Mouse (Mus musculus): ENCODE data around the gene Eif4h. TPM values are rescaled to one million over a fixed set of nuclear protein-coding genes. Genes with fewer than 3 reads are reported as not detected.

Gene Eif4h
- polyA plus RNA-seq, 1 experiment from 2014 or later: 318 TPM

- no peak for ATAC-seq (ENCODE audit: extremely low read depth, insufficient number of reproducible peaks, low FRiP score, low TSS enrichment)
Measured at GRCm38 (mm10) chr5:134606314-134606713, 33.0 kb downstream of the Eif4h start.

DNA sequence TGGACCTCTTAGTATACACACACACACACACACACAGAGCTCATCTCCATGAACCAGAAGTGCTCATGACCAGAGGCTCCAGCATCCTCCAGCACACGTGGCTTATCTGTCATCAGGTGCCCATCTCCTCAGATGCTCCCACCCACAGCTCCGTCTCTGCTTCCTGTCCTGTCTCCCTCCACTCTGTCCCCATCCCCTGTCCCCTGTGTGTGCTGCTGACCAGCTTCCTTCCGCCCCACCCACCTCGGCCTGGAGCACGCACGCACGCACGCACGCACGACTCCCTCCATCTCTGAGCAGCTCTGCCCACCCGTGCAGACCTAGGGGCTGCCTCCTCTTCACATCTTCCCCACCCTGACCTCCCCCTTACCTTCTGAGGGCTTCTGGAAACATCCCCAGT lies 34.9 kb downstream of the Eif4h start:
- 78% methylated on average over 11 of the region's 11 CpGs for WGBS
- H3K36me3 ChIP-seq: peaks cover 20% of the 10 kb centered on the region
- no peak overlapping the region for H3K4me2 ChIP-seq
- H3K9me3 ChIP-seq: no peaks in the 10 kb centered on the region
- no peaks in the 10 kb centered on the region for H3K4me1 ChIP-seq
- no peak for ATAC-seq (ENCODE audit: extremely low read depth, insufficient number of reproducible peaks, low FRiP score, low TSS enrichment)
- H3K27ac ChIP-seq (replicated peaks): no peak overlapping the region
- no peak overlapping the region for H3K4me3 ChIP-seq
- no peaks in the 10 kb centered on the region for H3K27me3 ChIP-seq (replicated peaks)
- H3K9ac ChIP-seq: no peak overlapping the region

More at GRCm38 (mm10) chr5:134606314-134606713, 33.0 kb downstream of the Eif4h start:
- Histone ChIP-seq H3K4me1 (no peaks in the 10 kb centered on the region), H3K9ac (no peak overlapping the region), H3K4me2 (no peak overlapping the region), H3K4me3 (no peak overlapping the region), H3K27ac (replicated peaks) (no peak overlapping the region), H3K27me3 (replicated peaks) (no peaks in the 10 kb centered on the region), H3K9me3 (no peaks in the 10 kb centered on the region), H3K36me3 (peaks cover 10% of the 10 kb centered on the region; the same call in 1 of the 2 replicates)

DNA sequence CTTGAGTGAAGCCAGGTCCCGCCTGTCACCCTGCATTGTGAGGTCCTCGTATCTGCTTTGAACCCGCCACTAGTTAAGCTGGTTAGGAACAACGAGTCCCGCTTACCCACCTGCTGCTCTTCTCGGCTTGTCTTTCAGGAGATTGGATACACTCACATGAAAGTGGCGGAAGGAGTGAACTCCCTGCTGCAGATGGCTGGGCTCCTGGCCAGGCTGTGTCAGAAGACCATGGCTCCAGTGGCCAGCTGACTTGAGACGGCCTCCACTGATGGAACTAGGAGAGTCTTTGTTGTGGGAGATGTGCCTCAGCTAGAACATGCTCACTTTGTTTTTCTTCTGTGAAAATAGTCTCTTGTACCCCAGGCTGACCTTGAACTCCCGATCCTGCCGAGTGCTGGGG lies 41.6 kb downstream of the Eif4h start:
- H3K27me3 ChIP-seq (replicated peaks): no peaks in the 10 kb centered on the region
- H3K9me3 ChIP-seq: no peaks in the 10 kb centered on the region
- no peak overlapping the region for H3K4me2 ChIP-seq
- no peak for ATAC-seq (ENCODE audit: extremely low read depth, insufficient number of reproducible peaks, low FRiP score, low TSS enrichment)
- H3K9ac ChIP-seq: no peak overlapping the region
- peaks cover 76% of the 10 kb centered on the region for H3K36me3 ChIP-seq
- WGBS: 83% methylated on average over 10 of the region's 10 CpGs
- no peak overlapping the region for H3K4me3 ChIP-seq
- H3K27ac ChIP-seq (replicated peaks): no peak overlapping the region
- H3K4me1 ChIP-seq: peaks cover 8% of the 10 kb centered on the region; the same call in 1 of the 2 replicates

DNA sequence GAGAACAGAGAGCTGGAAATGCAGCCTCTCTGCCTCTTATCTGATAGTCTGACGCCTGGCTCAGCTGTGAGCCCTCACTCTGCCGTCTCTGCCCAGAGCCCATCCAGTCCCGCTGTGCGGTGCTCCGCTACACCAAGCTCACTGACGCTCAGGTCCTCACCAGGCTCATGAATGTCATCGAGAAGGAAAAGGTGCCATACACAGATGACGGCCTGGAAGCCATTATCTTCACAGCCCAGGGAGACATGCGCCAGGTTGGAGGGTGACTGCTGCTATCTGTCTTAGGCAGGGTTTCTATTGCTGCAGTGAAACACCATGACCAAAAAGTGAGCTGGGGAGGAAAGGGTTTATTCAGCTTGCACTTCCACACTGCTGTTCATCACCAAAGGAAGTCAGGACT lies 46.2 kb downstream of the Eif4h start:
- Histone ChIP-seq H3K4me2 (no peak overlapping the region), H3K36me3 (peaks cover 96% of the 10 kb centered on the region), H3K27me3 (replicated peaks) (no peaks in the 10 kb centered on the region), H3K4me1 (peaks cover 16% of the 10 kb centered on the region), H3K9me3 (no peaks in the 10 kb centered on the region), H3K9ac (no peak overlapping the region), H3K4me3 (no peak overlapping the region), H3K27ac (replicated peaks) (no peak overlapping the region)
- WGBS: 52% methylated on average over 9 of the region's 9 CpGs
- no peak for ATAC-seq (ENCODE audit: extremely low read depth, insufficient number of reproducible peaks, low FRiP score, low TSS enrichment)

DNA sequence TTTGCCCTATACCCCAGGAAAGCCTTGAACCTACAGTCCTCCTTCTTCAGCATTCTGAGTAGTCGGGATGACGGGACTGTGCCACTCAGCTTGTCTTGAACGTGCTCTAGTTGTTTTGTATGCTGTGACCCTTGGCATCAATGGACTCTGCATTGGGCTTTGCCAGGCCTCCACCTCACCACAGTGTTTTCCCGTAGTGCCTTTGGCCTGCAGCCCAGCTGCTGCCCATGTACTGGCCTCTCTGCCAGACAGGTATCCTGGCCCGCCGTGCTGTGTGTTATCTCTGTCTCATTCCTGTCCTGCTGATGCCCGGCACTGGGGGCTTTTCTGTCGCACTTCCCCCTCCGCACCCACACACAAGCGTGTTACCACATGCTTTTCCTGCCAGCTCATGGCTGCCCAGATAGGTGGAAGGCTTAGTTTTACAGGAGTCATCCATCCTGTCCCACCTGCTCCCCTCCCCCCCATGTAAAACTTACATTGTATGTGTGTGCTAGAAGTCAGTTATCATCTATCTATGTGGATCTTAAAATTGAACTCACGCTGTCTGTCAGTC lies 47.2 kb downstream of the Eif4h start:
- WGBS: 71% methylated on average over 11 of the region's 11 CpGs

GRCm38 (mm10) chr5:134589900-134590299 lies 49.4 kb downstream of the Eif4h start:
- peaks cover 77% of the 10 kb centered on the region for H3K36me3 ChIP-seq
- ATAC-seq (ENCODE audit: extremely low read depth, insufficient number of reproducible peaks, low FRiP score, low TSS enrichment): no peak
- no peak overlapping the region for H3K9ac ChIP-seq
- H3K27me3 ChIP-seq (replicated peaks): no peaks in the 10 kb centered on the region
- WGBS: 80% methylated on average over 3 of the region's 3 CpGs
- H3K4me2 ChIP-seq: no peak overlapping the region
- H3K27ac ChIP-seq (replicated peaks): no peak overlapping the region
- no peak overlapping the region for H3K4me3 ChIP-seq
- peaks cover 13% of the 10 kb centered on the region for H3K4me1 ChIP-seq
- no peaks in the 10 kb centered on the region for H3K9me3 ChIP-seq

More for the DNA sequence above, 47.2 kb downstream of the Eif4h start:
- H3K4me2 ChIP-seq: no peak overlapping the region
- no peak for ATAC-seq (ENCODE audit: extremely low read depth, insufficient number of reproducible peaks, low FRiP score, low TSS enrichment)
- H3K36me3 ChIP-seq: peaks cover 93% of the 10 kb centered on the region
- peaks cover 16% of the 10 kb centered on the region for H3K4me1 ChIP-seq
- H3K27ac ChIP-seq (replicated peaks): no peak overlapping the region
- no peaks in the 10 kb centered on the region for H3K27me3 ChIP-seq (replicated peaks)
- no peaks in the 10 kb centered on the region for H3K9me3 ChIP-seq
- no peak overlapping the region for H3K4me3 ChIP-seq
- H3K9ac ChIP-seq: no peak overlapping the region

GRCm38 (mm10) chr5:134584798-134585197 lies 54.5 kb downstream of the Eif4h start:
- no peak overlapping the region for H3K27ac ChIP-seq (replicated peaks)
- peaks cover 26% of the 10 kb centered on the region for H3K36me3 ChIP-seq
- H3K27me3 ChIP-seq (replicated peaks): no peaks in the 10 kb centered on the region
- no peaks in the 10 kb centered on the region for H3K9me3 ChIP-seq
- WGBS: 85% methylated on average over 5 of the region's 5 CpGs
- H3K9ac ChIP-seq: no peak overlapping the region
- H3K4me1 ChIP-seq: peaks cover 14% of the 10 kb centered on the region
- H3K4me2 ChIP-seq: no peak overlapping the region
- ATAC-seq (ENCODE audit: extremely low read depth, insufficient number of reproducible peaks, low FRiP score, low TSS enrichment): no peak
- no peak overlapping the region for H3K4me3 ChIP-seq

- Histone ChIP-seq H3K27me3 (replicated peaks) (no peaks in the 10 kb centered on the region), H3K9ac (peak overlapping the region; percentile 95), H3K4me3 (peak overlapping the region; percentile 86), H3K36me3 (peaks cover 20% of the 10 kb centered on the region), H3K4me1 (peaks cover 14% of the 10 kb centered on the region), H3K4me2 (peak overlapping the region; percentile 92), H3K27ac (replicated peaks) (no peak overlapping the region), H3K9me3 (no peaks in the 10 kb centered on the region)
- WGBS: 74% methylated on average over 3 of the region's 3 CpGs
- ATAC-seq (ENCODE audit: extremely low read depth, insufficient number of reproducible peaks, low FRiP score, low TSS enrichment): no peak
Measured at GRCm38 (mm10) chr5:134583884-134584213, 55.4 kb downstream of the Eif4h start.

DNA sequence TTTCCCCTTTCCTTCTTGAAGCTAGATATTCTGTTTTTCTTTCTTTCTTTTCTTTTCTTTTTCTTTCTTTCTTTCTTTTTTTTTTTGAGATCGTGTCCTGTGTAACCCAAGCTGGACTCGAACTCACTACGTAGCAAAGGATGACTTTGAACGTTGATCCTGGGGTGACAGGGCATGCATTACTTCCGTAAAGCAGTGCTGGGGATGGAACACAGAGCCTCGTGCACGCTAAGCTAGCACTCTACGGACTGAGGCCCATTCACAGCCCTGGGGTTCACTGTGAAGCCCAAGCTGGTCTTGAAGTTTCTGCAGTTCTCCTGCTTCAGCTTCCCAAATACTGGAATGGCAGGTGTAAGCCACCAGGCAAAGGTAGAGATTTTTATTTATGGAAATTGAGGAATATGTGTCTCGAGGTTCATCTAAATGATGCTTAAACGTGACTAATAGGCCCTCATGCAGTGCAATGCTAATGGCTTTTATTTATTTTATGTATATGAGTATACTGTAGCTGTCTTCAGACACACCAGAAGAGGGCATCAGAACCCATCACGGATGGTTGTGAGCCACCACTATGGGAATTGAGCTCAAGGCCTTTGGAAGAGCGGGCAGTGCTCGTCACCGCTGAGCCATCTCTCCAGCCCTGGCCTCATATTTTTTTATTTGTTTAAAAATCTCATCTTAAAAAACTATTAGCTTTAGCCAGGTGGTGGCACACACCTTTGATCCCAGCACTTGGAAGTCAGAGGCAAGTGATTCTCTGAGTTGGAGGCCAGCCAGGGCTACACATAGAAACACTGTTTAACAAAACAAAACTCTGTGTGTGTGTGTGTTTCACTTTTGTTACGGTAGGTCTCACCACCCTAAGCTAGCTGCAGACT lies 56.0 kb downstream of the Eif4h start:
- ATAC-seq (ENCODE audit: extremely low read depth, insufficient number of reproducible peaks, low FRiP score, low TSS enrichment): no peak
- H3K4me3 ChIP-seq: peak overlapping the region; percentile 86
- peak overlapping the region; percentile 92 for H3K4me2 ChIP-seq
- 0 out of 2 replicates have a peak overlapping the region, but pooled peaks have one; percentile 59 for H3K27ac ChIP-seq (replicated peaks)
- WGBS: 29% methylated on average over 15 of the region's 15 CpGs
- H3K36me3 ChIP-seq: peaks cover 14% of the 10 kb centered on the region
- H3K9ac ChIP-seq: peak overlapping the region; percentile 95
- peaks cover 14% of the 10 kb centered on the region for H3K4me1 ChIP-seq
- H3K27me3 ChIP-seq (replicated peaks): no peaks in the 10 kb centered on the region
- no peaks in the 10 kb centered on the region for H3K9me3 ChIP-seq

GRCm38 (mm10) chr5:134582221-134582907 lies 56.9 kb downstream of the Eif4h start:
- H3K27me3 ChIP-seq (replicated peaks): no peaks in the 10 kb centered on the region
- peaks cover 8% of the 10 kb centered on the region for H3K36me3 ChIP-seq
- H3K4me2 ChIP-seq: peak overlapping the region; percentile 92
- H3K9ac ChIP-seq: peak overlapping the region; percentile 95
- WGBS: 8% methylated on average over 24 of the region's 30 CpGs
- H3K4me1 ChIP-seq: peaks cover 14% of the 10 kb centered on the region
- H3K4me3 ChIP-seq: peak overlapping the region; percentile 86
- peak; percentile 84 for ATAC-seq (ENCODE audit: extremely low read depth, insufficient number of reproducible peaks, low FRiP score, low TSS enrichment)
- H3K9me3 ChIP-seq: no peaks in the 10 kb centered on the region
- H3K27ac ChIP-seq (replicated peaks): 0 out of 2 replicates have a peak overlapping the region, but pooled peaks have one; percentile 59

- ATAC-seq (ENCODE audit: extremely low read depth, insufficient number of reproducible peaks, low FRiP score, low TSS enrichment): no peak
- H3K4me2 ChIP-seq: no peak within 1 kb of the TSS
- no peak within 1 kb of the TSS for H3K9ac ChIP-seq
- H3K36me3 ChIP-seq: no peaks in the 10 kb centered on the region
- H3K4me1 ChIP-seq: peaks cover 14% of the 10 kb centered on the region
- no peaks in the 10 kb centered on the region for H3K27me3 ChIP-seq (replicated peaks)
- WGBS: 79% methylated on average over 5 of the region's 5 CpGs
- H3K27ac ChIP-seq (replicated peaks): no peak within 1 kb of the TSS
- no peaks in the 10 kb centered on the region for H3K9me3 ChIP-seq
- H3K4me3 ChIP-seq: no peak within 1 kb of the TSS
Measured at GRCm38 (mm10) chr5:134581146-134581545, 58.1 kb downstream of the Eif4h start, which contains the start of gene Rfc2. TSS of gene Rfc2 (plus strand) at chr5:134581366.

Measured in heart, embryonic 13.5 days (tissue).